Mouse (Mus musculus): ENCODE results near the gene Ythdc1.

DNA sequence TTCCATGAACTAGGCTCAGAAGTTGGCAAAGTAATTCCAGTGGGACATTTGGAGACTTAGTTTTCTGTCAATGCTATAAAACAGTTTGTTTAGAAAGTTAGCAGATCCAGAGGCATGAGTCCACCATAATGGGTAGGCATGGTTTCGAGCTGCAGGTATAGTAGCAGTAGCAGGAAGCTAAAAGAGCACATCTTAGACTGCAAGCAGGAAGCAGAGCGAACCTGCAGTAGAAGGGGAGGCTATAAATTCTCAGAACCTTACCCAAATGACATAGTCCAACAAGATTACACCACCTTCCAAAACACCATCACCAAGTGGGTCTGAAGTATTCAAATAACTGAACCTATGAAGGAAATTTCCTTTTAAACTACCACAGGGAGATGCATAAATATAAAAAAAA is 36.2 kb downstream of the Ythdc1 start:
- TF ChIP-seq POLR2A (IDR thresholded peaks at IDR 0.05; ENCODE audit: insufficient read length, low read depth) (no peak), CEBPB (IDR thresholded peaks at IDR 0.05; ENCODE audit: insufficient read depth, poor library complexity, severe bottlenecking) (no peak), TCF12 (IDR thresholded peaks at IDR 0.05; ENCODE audit: insufficient read depth, poor library complexity, severe bottlenecking) (no peak), TCF3 (IDR thresholded peaks at IDR 0.05; ENCODE audit: insufficient read length, low read depth) (no peak), MAX (IDR thresholded peaks at IDR 0.05; ENCODE audit: low read depth) (no peak), MYOG (IDR thresholded peaks at IDR 0.05; ENCODE audit: control insufficient read depth in 1 of 3, insufficient read depth in 1 of 3, insufficient read length in 2 of 3, low read depth in 2 of 3) (no peak), E2F4 (IDR thresholded peaks at IDR 0.05; ENCODE audit: insufficient read depth) (no peak)
